Mouse (Mus musculus) adipocyte (in vitro differentiated cells): ENCODE measurements at regions not wholly inside any gene's neighbourhood (a gene's known extent, or its start where the extent isn't known, plus 50 kb on each side); places are given as distances from the start of the nearest gene placed in this dataset.

Source experiments
- DNase-seq: peaks from one replicate; pipeline ENCODE4 v3.0.0-alpha.2; 2016; ENCODE audit warnings: low spot score

DNA sequence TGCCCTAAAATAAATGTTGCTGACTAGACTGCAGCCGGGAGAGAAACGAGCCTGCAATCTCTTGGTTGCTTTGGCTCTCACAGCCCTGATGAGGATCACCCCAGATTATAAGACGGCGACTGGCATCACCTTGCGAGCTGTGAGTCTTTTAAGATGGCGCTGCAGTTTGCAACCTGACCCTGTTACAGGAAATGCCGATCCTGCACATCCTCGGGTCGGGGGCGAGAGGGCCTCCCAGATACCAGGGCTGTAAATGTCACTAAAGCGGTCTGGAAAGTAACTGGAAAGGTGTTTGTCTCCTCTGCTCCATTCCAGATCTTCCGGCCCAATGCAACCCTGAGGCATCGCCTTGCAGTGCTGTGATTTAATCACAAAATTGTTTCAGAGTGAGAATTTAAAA is 53.4 kb downstream of the Cartpt start:
- DNase-seq: no peak

DNA sequence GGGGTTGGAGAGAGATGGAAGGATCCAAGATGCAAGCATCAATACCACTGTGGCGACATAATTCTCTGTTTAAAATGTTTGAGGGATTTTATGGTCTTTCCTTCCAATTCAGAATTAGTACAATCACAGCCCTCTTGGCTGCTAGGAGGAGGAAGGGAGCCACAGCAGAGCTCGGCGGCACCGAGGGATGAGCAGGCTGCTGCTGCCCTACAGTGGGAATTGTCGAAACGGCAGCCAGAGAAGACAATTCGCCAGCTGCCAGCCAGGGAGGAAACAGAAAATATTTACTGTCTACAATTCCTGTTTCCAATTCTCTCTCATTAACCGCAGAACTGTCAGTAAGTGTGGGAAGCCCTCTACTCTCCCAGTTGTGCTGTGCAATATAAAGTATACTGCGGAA is 58.3 kb downstream of the Cartpt start:
- peak; percentile 65 for DNase-seq

DNA sequence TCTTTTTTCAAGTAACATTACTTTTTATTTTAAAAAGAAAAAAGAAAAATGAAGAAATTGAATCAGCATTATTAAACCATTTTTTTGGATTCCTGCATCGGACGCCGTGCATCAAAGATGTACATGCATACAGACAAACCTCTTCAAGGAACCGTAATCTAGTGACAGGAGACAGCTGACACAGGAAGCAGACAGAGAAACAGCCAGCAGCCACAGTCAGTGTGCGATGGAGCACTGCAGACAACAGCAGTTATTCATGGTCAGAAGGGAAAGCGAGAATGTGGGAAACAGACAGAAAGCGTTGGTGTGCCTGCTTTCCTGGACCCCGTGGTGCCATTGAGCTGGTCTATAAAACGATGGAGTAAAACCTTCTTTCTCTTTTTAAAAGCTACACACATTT is 61.4 kb downstream of the Cartpt start:
- no peak for DNase-seq

DNA sequence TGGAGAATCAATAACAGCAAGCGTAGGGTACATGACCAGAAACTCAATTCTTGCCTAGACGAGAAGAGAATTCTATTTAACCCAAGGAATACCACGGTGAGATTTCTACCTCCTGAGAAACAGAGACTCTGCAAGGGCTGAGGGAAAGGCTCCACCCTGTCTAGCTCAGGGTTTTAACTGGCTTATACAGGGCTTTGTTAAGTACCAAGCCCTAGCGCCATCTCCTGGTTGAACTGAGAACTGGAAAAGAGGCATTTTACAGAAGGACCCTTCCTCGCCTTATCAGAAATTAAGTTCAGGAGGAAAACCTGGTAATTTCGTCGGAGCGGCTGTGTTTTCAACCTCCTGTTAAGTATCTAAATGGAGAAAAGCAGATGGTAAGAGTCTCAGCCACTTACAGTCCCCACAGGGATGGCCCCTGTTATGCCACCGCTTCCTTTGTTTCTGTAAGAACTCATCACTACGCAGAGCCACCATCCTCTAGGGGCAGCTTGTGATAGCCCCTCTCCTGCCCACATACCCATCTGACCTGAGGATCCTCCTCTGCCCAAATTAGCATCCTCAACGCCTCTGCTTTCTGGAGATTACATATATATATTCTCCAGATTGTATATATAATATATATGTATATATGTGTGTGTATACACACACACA is 63.0 kb downstream of the Cartpt start:
- peak; percentile 72 for DNase-seq

DNA sequence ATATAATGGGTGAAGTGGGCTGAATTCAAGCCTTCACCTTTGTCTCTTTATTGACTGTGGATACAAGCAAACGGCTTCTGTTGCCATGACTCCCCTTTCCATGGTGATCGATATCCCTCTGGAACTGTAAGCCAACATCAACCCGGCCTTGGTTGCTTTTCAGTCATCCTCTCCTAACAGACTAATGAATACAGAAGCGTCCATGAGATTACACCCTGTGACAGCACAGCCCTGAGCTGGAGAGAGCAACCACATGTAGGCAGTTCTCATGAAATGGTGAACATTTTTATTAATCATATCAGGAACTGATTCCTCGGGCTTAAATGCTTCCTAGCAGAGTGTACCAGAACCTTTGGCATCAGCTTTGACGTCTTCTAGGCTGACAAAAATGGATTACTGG is 63.7 kb downstream of the Cartpt start:
- DNase-seq: no peak

DNA sequence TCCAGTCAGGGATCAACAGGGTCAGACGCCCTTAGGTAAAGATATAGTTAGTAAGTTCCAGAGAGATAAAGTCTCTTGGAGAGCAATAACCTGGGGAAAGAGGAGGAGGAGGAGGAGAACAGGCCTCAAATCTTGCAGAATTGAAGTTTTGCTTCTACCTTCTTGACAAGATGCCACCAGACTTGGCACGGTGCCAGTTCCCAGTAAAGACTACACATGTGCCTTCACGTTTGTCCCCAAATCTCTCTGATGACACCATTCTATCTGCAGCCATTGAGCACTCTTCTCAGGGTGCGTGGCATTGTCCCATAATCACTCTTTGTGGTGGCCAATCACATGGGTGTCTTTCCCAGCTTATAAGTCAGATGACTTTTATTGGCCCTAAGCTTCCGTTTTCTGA is 64.3 kb downstream of the Cartpt start:
- DNase-seq: no peak

DNA sequence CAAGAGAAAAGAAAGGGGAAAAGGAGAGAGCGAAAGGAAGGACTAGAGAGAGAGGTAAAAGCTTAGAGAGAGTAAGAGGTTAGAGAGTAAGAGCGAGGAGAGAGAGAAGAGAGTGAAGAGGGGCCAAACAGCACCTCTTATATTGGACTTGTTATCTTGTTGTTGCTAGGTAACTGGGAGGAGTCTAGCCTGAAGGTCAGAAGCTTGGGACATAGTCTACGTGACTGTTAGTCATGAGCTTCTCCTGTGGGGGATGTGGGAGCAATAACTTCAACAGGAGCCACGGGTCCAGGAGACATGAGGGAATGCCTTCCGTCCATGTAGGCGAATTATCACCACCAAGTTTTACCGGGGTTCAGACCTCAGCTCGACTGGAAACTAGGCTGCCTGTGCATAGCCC is 65.4 kb downstream of the Cartpt start:
- DNase-seq: no peak

DNA sequence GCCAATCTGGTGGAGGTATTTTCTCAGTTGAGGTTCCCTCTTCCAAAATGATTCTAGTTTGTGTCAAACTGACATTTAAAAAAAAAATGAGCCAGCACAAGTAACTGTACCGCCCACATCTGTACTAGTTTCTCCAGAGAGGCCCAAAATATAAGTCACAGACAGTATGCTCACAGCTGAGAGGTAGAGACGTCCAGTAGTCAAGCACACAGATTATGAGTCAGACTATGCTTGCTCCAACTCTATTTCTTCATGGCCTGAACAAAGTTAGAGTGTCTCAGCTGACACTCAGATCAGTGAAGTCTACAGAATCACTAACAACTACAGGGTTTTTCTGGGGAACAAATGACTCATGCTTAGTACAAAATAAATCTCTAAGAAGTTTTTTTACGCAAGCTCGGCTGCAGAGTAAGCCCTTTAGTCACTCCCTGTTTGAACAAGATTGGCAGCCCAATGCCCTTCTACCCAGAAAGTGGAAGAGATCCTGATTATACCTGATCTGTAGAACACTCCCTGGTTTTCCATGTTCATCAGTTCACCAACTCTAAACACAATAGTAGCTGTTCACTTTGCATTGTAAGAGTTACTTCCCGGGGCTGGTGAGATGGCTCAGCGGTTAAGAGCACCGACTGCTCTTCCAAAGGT is 70.7 kb downstream of the Cartpt start:
- DNase-seq: peak; percentile 59

DNA sequence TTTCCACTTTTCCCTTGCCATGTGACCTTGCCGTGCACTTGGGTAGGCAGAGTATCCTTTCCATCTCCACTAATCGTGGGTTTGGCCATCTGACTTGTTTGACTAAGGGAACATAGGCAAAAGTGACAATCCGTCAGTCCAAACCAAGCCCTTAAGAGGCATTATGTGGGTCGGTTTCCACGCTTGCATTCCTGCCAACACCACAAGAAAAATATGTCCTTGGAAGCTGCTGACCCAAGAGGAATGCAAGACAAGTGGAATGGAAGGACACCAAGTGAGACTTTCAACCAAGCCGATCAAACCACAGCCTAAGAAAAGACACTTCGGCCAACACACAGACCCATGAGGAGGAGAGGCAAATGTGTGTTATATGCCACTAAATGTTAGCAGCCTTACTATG is 73.3 kb downstream of the Cartpt start:
- no peak for DNase-seq

DNA sequence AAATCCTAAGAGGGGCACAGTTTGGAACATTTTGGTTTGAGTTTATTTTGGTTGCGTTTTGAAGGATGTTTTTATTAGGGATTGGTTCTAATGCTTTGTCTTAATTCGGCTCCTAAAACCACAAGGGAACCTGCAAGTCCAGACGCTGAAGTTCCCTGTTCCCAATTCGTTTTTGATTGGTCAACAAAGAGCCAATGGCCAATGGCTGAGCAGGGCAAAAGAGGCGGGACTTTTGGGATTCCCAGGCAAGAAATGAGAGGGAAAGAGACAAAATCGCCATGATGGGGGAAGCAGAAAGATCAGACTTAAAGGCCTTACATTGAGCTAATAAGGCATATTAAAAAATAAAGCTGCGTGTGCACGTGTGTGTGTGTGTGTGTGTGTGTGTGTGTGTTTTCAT is 76.3 kb downstream of the Cartpt start:
- DNase-seq: no peak

DNA sequence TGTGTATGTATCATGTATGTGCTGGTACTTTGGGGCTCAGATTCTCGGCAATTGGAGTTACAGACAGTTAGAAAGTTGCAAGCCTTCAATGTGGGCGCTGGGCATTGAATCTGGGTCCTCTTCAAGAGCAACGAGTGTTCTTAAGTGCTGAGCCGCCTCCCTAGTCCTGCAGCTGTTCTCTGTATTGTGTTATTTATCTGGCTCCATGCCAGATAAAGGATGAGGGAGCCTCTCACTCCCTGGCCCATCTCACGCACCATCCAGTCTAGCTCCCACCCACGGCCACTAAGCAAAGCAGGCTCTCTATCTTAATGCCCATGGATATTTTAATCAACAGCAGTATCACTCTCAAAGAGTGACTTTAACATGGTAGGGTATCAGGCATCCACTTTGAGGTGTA is 84.2 kb downstream of the Cartpt start:
- no peak for DNase-seq

DNA sequence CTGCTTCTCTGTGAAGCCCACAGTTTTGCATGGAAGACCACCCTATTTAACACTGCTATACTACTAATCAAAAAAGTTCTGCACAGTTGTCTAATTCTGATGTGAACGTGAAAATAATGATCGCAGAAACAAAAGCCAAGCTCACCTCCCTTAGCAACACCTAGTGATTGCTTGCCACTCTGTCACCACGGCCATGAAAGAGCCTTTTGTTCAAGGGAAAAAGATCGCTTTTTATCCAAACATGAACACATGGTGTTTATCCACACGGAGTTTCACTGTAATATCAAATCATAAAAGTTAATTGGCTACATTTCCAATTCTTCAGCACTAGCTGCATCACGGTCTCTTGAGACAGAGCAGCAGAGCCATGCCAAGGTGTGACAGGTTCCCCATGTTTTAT is 85.1 kb downstream of the Cartpt start:
- no peak for DNase-seq

DNA sequence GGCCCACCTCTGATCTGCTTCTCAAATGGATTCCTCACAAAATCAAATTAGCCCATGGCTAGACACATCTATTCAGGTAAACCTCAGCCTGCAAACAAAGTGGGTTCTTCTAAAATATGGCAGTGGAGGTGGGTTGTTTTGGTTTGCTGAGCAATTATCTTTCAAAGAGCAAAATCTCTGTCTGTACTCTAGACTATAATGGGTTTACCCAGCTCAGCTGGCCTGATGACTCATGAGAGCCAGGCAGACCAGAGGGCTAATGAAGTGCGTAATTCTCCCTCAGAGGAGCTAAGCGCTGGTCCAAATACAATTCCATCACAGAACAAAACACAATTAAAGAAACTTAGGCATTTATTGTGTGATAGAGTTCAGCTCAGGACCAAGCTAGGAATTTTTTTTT is 86.1 kb downstream of the Cartpt start:
- DNase-seq: no peak

DNA sequence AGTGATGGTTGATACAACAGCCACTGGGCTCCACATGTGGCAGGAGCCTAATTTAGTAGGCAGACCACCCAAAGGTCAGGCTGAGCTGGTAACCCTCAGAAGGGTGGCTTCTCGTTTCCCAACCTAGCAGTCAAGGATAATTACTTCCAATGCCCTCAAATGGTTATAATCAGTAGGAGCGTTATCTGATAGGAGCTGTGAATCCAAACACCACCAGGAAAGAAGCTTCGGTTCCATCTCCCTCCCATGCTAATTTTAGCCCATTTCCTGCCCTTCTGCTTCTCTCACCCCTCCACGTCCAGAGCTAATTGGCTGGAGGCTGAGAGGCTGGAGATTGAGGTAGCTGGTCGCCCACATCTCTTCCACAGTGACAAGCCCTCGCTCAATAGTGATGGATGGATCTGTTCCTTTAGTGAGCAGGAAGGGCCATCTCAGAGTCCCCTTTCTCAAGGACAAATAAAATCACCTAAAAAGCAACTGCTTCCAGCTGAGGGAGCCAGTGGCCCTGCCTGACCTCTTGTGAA is 86.8 kb downstream of the Cartpt start:
- no peak for DNase-seq

DNA sequence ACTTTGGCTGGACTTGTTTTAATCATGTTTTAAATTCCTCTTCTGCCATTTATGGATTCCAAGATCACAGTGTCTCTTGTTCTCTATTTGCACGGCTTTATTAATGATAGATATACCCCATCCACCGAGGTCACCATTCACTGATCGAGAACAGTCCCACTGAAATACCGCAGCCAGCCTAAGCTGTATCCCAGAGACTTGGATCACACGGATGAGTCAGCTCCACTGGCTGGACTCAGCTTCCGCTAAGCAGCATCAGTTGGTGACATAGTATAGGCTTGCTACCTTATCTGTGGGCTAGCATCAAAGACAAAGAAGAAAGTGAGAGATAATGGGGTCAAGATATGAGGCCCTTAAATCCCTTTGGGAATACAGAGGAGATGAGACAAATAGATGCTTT is 106.4 kb downstream of the Cartpt start:
- DNase-seq: no peak

DNA sequence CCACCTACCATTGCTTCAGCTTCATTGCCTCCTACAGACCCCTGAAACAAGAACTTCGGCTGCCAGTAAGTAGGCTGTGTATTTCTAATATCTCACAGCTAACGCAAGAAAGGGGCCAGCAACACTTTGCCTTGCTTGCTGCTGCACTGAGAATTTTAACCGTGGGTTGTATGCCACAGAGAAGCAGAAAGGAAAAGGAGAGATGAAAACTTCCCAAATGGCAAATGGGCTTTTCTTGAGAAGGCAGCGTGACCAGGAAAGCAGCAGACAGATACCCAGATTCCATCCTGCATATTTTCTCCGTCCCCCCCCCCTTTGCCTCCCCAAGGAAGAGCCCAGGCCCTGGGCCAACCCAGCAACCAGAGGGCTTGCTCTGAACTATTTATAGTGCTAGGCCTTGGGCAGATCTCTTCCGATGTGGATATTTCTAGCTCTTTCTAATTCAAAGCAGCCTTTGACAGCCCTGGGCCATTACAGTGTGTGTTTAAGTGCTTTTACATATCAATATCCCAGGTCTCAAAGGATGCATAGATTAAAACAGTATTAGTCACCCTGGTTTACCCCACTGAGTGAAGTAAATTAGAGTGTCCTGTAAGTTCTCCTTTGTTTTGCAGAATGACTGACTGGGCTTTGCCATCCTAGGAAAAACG is 107.0 kb downstream of the Cartpt start:
- DNase-seq: peak; percentile 5

DNA sequence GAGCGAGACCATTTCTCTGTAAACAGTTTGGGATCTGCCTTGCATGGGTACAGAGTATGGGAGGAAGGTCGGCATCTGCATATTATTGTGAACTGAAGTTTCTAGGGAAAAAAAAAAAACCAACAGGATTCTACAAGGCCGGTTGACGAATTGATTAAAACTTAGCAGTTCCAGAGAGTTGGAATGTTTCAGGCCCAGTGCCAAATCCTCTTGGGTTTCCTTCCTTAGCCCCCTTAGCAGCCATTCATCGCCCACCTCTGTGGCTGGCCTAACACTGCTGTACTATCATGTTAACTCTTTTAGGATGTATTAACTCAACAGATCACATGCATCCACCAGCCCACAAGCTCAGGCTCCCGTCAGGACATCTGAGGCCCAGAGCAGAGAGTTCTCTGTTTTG is 107.9 kb downstream of the Cartpt start:
- DNase-seq: no peak

DNA sequence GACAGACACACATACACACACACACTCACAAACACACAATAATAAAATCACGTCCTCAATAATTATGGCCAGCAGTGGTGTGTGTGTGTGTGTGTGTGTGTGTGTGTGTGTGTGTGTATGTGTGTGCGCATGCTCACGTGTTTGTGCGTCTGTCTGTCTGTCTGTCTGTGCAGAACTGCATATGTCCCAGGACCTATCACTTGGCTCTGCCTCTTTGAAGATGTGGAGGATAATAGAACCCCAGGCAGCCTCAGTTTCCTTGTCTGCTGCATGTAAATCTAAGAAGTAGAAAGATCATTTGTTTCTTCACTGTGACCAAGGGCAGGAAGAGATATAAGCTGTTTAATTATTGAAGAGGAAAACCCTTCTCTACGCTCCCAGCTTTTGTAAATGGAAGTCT is 109.9 kb downstream of the Cartpt start:
- DNase-seq: peak; percentile 29

DNA sequence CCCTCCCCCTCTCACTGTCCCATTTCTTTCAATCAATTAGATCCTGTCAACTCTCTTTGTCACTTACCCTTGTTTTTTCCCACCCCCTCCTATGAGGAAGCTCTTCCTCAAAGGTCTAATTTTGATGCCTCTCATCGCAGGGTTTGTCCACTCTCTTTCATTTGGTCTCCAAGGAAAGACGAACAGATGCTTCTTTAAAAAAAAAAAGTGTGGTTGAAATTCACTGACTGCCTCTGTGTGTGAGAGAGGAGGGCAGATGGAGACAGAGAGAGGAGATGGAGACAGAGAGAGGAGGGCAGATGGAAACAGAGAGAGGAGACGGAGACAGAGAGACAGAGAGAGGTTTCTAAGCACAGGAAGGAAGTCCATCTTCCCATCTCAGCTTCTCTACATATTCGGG is 113.1 kb downstream of the Cartpt start:
- no peak for DNase-seq

DNA sequence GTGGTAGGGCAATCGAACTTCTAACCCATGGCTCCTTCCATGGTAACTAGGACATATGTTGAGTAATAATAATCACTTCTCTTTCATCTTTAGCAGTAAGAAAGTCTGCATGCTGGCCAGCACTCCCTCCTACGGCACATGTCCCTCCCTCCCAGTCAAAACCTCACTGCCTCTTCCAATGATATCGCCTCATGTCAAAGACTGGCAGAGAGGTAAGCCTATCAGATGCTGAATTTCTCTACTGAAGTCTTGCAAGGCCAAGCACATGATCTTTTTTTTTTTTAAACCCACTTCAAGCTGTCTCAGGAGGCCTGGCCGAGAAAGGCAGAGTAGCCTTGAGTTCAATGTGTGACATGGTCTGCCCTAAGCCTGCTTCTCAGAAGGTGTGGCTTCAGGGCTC is 115.5 kb downstream of the Cartpt start:
- no peak for DNase-seq

DNA sequence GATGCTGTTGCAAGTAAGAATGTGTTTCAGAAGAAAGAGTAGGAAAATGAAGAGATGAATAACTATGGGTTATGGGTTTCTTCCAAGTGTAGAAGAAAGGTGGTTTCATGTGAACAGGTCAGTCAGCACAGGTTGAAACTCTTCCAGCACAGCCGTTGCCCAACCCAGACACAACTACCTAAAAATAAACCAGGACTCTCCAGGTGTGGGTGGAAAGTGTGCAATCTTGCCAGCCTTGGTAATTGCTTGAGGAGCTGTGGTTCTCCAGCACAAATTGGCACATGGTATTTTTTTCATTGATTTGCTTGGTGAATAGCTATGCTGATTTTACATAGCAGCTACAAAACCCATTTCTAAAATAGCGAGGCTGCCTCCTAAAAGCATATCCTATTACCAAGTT is 116.6 kb downstream of the Cartpt start:
- DNase-seq: no peak

DNA sequence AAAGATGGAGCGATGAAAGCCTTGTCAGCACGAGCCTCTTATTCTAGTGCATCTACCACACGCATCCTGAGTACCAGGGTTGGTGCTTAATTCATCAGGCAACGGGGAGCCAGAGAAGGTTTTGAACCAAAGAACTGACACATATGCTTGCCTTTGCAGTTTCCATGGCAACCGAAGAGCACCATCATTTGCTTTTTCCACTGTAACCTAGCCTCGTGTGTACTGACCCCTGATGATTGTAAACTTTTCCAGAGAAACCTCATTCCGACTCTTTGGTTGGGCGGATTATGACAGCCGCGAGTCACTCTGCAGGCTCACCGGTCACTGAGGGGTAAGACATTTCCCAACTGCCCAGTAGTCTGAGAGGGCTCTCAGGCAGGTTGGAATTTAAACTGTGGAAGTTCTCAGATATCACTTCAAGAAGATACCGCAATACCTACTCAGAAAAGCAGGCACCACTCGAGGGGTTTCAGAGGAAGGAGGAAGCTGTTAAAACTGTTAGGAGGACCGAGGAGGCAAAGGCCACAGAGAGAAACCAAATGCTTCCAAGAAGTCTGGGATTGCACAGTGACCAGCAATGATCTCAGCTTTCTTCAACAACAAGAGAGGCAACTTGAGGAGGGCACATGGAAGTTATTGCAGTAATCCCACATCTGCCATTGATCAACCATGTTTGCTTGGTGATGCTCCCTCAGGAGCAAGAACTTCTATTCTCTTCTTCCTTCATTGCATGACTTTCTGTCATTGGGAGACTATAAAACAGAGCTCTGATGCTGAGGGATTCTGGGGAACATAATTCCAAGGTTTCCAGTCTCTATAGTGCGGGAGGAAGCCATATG is 117.8 kb downstream of the Cartpt start:
- DNase-seq: no peak

DNA sequence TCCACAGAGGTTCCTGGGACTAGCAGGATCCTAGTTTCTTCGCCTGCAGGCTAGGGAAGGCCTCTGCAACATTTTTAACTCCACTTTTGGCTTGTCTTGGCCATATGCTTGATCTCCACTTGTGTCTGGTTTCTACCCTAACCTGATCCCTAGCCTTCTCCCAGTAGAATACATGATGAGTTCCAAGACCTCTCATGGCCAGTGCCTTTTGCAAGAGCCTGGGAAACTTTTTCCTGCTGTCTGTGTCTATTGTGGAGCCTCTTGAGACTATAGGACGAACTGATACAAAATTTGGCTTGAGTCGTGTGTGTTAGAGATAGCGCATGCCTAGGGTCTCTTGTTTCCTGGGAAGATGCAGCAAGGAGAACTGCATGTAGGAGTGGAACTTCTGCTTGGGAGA is 119.3 kb downstream of the Cartpt start:
- no peak for DNase-seq
